Mouse (Mus musculus): ENCODE measurements around the gene Pla2g2c.

GRCm38 (mm10) chr4:138792599-138792998 lies 68.0 kb downstream of the Pla2g2c start:
- no peak for TF ChIP-seq POLR2A (IDR thresholded peaks at IDR 0.05; ENCODE audit: borderline replicate concordance, control insufficient read depth, low read depth, low read length)
- TF ChIP-seq CTCF (IDR thresholded peaks at IDR 0.05; ENCODE audit: control insufficient read depth, insufficient read depth, low read length), result no peak
